Mouse (Mus musculus) midbrain, embryonic 10.5 days (tissue): ENCODE measurements around the gene Pik3ip1. TPM values are rescaled to one million over a fixed set of nuclear protein-coding genes. Genes with fewer than 3 reads are reported as not detected.

Experiments
- polyA plus RNA-seq: library from polyadenylated mRNA; unstranded; fragments of >200 nt; fragmentation: Nextera tagmentation; extraction: Ambion mirVana; gene quantifications from 2 replicates; pipeline ENCODE4 v1.2.1, GENCODE M21; 2016

The Pik3ip1 gene
- polyA plus RNA-seq, 1 experiment from 2014 or later = 7.4 TPM

Other genes starting within 250 kb of the Pik3ip1 start
- 12.6 and 14.8 TPM in 2 replicates for gene Sfi1, start 136.9 kb upstream of the Pik3ip1 start, polyA plus RNA-seq
- gene Eif4enif1, start 128.0 kb upstream of the Pik3ip1 start, polyA plus RNA-seq = 57.7 and 60.4 TPM in 2 replicates
- gene Drg1, start 64.0 kb upstream of the Pik3ip1 start, polyA plus RNA-seq = 342 and 344 TPM in 2 replicates
- gene Patz1, start 41.5 kb upstream of the Pik3ip1 start, polyA plus RNA-seq = 112 and 122 TPM in 2 replicates
- 50.7 and 68.9 TPM in 2 replicates for gene Limk2, start 78.8 kb downstream of the Pik3ip1 start, polyA plus RNA-seq
- gene Rnf185, start 122.0 kb downstream of the Pik3ip1 start, polyA plus RNA-seq = 46.5 and 52.5 TPM in 2 replicates
- gene Pla2g3, start 157.9 kb downstream of the Pik3ip1 start, polyA plus RNA-seq = 0.75 and 0.89 TPM in 2 replicates
- 0.16 and 0.24 TPM in 2 replicates for gene Inpp5j, start 174.4 kb downstream of the Pik3ip1 start, polyA plus RNA-seq
- gene Selenom, start 184.3 kb downstream of the Pik3ip1 start, polyA plus RNA-seq = 43.8 and 49.2 TPM in 2 replicates
- gene Smtn, start 210.2 kb downstream of the Pik3ip1 start, polyA plus RNA-seq = 40.2 and 45.4 TPM in 2 replicates